8 mouse cellular contexts compared by ENCODE assay signal in genomic region chr10:80398174-80398535, GRCm38 (mm10). TPM values are rescaled to one million over a fixed set of nuclear protein-coding genes. Genes with fewer than 3 reads are reported as not detected.
DNase-seq lines count a peak whose midpoint lies in the region; ATAC-seq and TF ChIP-seq lines count a peak whose summit lies in the region.

No protein-coding gene starts in this region.

- 0% methylated on average over 1 of the region's 1 CpGs for WGBS in kidney, postnatal 0 days
- 0% methylated on average over 1 of the region's 1 CpGs for WGBS in hindbrain, embryonic 16.5 days

- H3K4me1 ChIP-seq in kidney, postnatal 0 days (replicated peaks; ENCODE audit: insufficient read depth, low read length) = peaks cover 14% of the 10 kb centered on the region
- H3K4me1 ChIP-seq in hindbrain, embryonic 16.5 days (ENCODE audit: control insufficient read depth, insufficient read depth, low read depth, low read length) = peaks cover 17% of the 10 kb centered on the region

- TF ChIP-seq POLR2A in myocyte (IDR thresholded peaks at IDR 0.05; ENCODE audit: insufficient read length, low read depth) = no peak

- peak; percentile 38 for DNase-seq in kidney, postnatal 0 days (ENCODE audit: low spot score)
- DNase-seq in kidney, adult 8-10 months = no peak
- peak; percentile 23 for DNase-seq in c-Kit-positive CD71-positive TER-119-positive erythroid progenitor cells, embryonic 14.5 days (ENCODE audit: low spot score)
- DNase-seq in gastrocnemius, adult 8-10 months (ENCODE audit: low spot score in 2 of 2) = no peak
- DNase-seq in spleen, postnatal 36 days (ENCODE audit: low spot score in 2 of 2) = no peak

- H3K4me3 ChIP-seq in kidney, postnatal 0 days (replicated peaks; ENCODE audit: low read depth, low read length) = peak overlapping the region; percentile 75
- H3K4me3 ChIP-seq in hindbrain, embryonic 16.5 days (ENCODE audit: low read length) = peak overlapping the region; percentile 74
- H3K4me3 ChIP-seq in myocyte = peak overlapping the region; percentile 36

- H3K4me2 ChIP-seq in kidney, postnatal 0 days (ENCODE audit: low read length) = peak overlapping the region; percentile 83
- H3K4me2 ChIP-seq in hindbrain, embryonic 16.5 days (ENCODE audit: low read length) = peak overlapping the region; percentile 81
- peak overlapping the region; percentile 79 for H3K4me2 ChIP-seq in myocyte (ENCODE audit: low read depth)

- ATAC-seq in kidney, postnatal 0 days (replicated peaks; ENCODE audit: low FRiP score, low read depth) = no peak
- no peak for ATAC-seq in hindbrain, embryonic 16.5 days
- ATAC-seq in frontal cortex, adult (ENCODE audit: low TSS enrichment) = no peak

- peak overlapping the region; percentile 98 for H3K27ac ChIP-seq in kidney, postnatal 0 days
- peak overlapping the region; percentile 100 for H3K27ac ChIP-seq in hindbrain, embryonic 16.5 days (ENCODE audit: low read depth, low read length)

- H3K9me3 ChIP-seq in kidney, postnatal 0 days (replicated peaks; ENCODE audit: low read length) = no peaks in the 10 kb centered on the region
- H3K9me3 ChIP-seq in hindbrain, embryonic 16.5 days (ENCODE audit: control insufficient read depth, low read length) = no peaks in the 10 kb centered on the region

- H3K36me3 ChIP-seq in kidney, postnatal 0 days (ENCODE audit: insufficient read depth, low read length) = peaks cover 30% of the 10 kb centered on the region
- peaks cover 30% of the 10 kb centered on the region for H3K36me3 ChIP-seq in hindbrain, embryonic 16.5 days (ENCODE audit: control insufficient read depth, insufficient read depth, low read length)
- H3K36me3 ChIP-seq in myocyte (ENCODE audit: control insufficient read depth, insufficient read depth) = peaks cover 19% of the 10 kb centered on the region

- peak overlapping the region; percentile 83 for H3ac ChIP-seq in myocyte (ENCODE audit: control insufficient read depth, insufficient read length)

- peaks cover 37% of the 10 kb centered on the region for H3K79me2 ChIP-seq in myocyte (ENCODE audit: control insufficient read depth, insufficient read depth)

- no peaks in the 10 kb centered on the region for H3K27me3 ChIP-seq in kidney, postnatal 0 days (ENCODE audit: insufficient read depth, low read length)
- H3K27me3 ChIP-seq in hindbrain, embryonic 16.5 days (replicated peaks; ENCODE audit: control insufficient read depth, insufficient read depth, low read length) = no peaks in the 10 kb centered on the region
- no peaks in the 10 kb centered on the region for H3K27me3 ChIP-seq in myocyte (ENCODE audit: control insufficient read depth, insufficient read depth, insufficient read length)

- peak overlapping the region; percentile 91 for H3K9ac ChIP-seq in kidney, postnatal 0 days (ENCODE audit: low read depth, low read length)
- peak overlapping the region; percentile 77 for H3K9ac ChIP-seq in hindbrain, embryonic 16.5 days (ENCODE audit: low read depth, low read length)

- no peak for TF ChIP-seq CTCF in kidney, postnatal 0 days (IDR thresholded peaks at IDR 0.05; ENCODE audit: low read depth)

TF ChIP-seq in myocyte, 11 proteins besides CTCF, POLR2A, EP300 and RAD21:
- no peak for TF ChIP-seq MAX (IDR thresholded peaks at IDR 0.05; ENCODE audit: low read depth)
- TF ChIP-seq CEBPB (IDR thresholded peaks at IDR 0.05; ENCODE audit: insufficient read depth, poor library complexity, severe bottlenecking) = no peak
- TF ChIP-seq TCF3 (IDR thresholded peaks at IDR 0.05; ENCODE audit: insufficient read length, low read depth) = no peak
- no peak for TF ChIP-seq TCF12 (IDR thresholded peaks at IDR 0.05; ENCODE audit: insufficient read depth, poor library complexity, severe bottlenecking)
- no peak for TF ChIP-seq POLR2AphosphoS2 (IDR thresholded peaks at IDR 0.05; ENCODE audit: insufficient read length, low read depth)
- TF ChIP-seq MYOG (IDR thresholded peaks at IDR 0.05; ENCODE audit: control insufficient read depth in 1 of 3, insufficient read depth in 1 of 3, insufficient read length in 2 of 3, low read depth in 2 of 3) = no peak
- no peak for TF ChIP-seq MYOD1 (IDR thresholded peaks at IDR 0.05; ENCODE audit: control insufficient read depth in 1 of 3, insufficient read length in 2 of 3, low read depth in 2 of 3)
- TF ChIP-seq E2F4 (IDR thresholded peaks at IDR 0.05; ENCODE audit: insufficient read depth) = no peak
- no peak for TF ChIP-seq SRF (IDR thresholded peaks at IDR 0.05; ENCODE audit: control insufficient read depth, insufficient read length, low read depth)
- no peak for TF ChIP-seq USF1 (IDR thresholded peaks at IDR 0.05; ENCODE audit: low read depth)
- no peak for TF ChIP-seq REST (IDR thresholded peaks at IDR 0.05; ENCODE audit: insufficient read depth, insufficient read length)

RNA-seq across cellular contexts. Expression of gene Mbd3, which starts 1.2 kb away (rescaled TPM):
- polyA plus RNA-seq in kidney, postnatal 0 days (2015; fragmentation: Nextera tagmentation; extraction: Ambion mirVana) = 163 and 165 TPM in 2 replicates
- polyA plus RNA-seq in hindbrain, embryonic 16.5 days (2015; fragmentation: Nextera tagmentation; extraction: Ambion mirVana) = 196 and 207 TPM in 2 replicates
- polyA plus RNA-seq in myocyte (2012; fragmentation: generic; extraction: Trizol) = 190 TPM
- total RNA-seq in gastrocnemius, adult 8-10 months (2022) = 100 to 1,000 TPM; 120 to 138 (median 131) TPM

RNA-seq across cellular contexts. Expression of gene Uqcr11, which starts 8.5 kb away (rescaled TPM):
- 1,117 and 1,253 TPM in 2 replicates for polyA plus RNA-seq in kidney, postnatal 0 days (2015; fragmentation: Nextera tagmentation; extraction: Ambion mirVana)
- 704 and 759 TPM in 2 replicates for polyA plus RNA-seq in hindbrain, embryonic 16.5 days (2015; fragmentation: Nextera tagmentation; extraction: Ambion mirVana)
- polyA plus RNA-seq in myocyte (2012; fragmentation: generic; extraction: Trizol) = 1,247 TPM
- 100 to 1,000 TPM; 691 to 868 (median 797) TPM for total RNA-seq in gastrocnemius, adult 8-10 months (2022)

RNA-seq across cellular contexts. Expression of gene Mex3d, which starts 10.7 kb away (rescaled TPM):
- polyA plus RNA-seq in kidney, postnatal 0 days (2015; fragmentation: Nextera tagmentation; extraction: Ambion mirVana) = 6.6 and 7.8 TPM in 2 replicates
- polyA plus RNA-seq in hindbrain, embryonic 16.5 days (2015; fragmentation: Nextera tagmentation; extraction: Ambion mirVana) = 9.1 and 9.2 TPM in 2 replicates
- 29.6 TPM for polyA plus RNA-seq in myocyte (2012; fragmentation: generic; extraction: Trizol)
- 1 to 10 TPM; 4.2 to 6.3 (median 4.7) TPM for total RNA-seq in gastrocnemius, adult 8-10 months (2022)

RNA-seq across cellular contexts. Expression of gene Tcf3, which starts 35.3 kb away (rescaled TPM):
- 76.4 and 83.7 TPM in 2 replicates for polyA plus RNA-seq in kidney, postnatal 0 days (2015; fragmentation: Nextera tagmentation; extraction: Ambion mirVana)
- 32.5 and 45.3 TPM in 2 replicates for polyA plus RNA-seq in hindbrain, embryonic 16.5 days (2015; fragmentation: Nextera tagmentation; extraction: Ambion mirVana)
- polyA plus RNA-seq in myocyte (2012; fragmentation: generic; extraction: Trizol) = 67.5 TPM
- 10 to 100 TPM in 3 of 4 experiments, 1 to 10 TPM in 1; 9.9 to 13.1 (median 10.8) TPM for total RNA-seq in gastrocnemius, adult 8-10 months (2022)

RNA-seq across cellular contexts. Expression of gene Plk5, which starts 41.9 kb away (rescaled TPM):
- polyA plus RNA-seq in kidney, postnatal 0 days (2015; fragmentation: Nextera tagmentation; extraction: Ambion mirVana) = 0.51 and 1.0 TPM in 2 replicates
- 9.3 and 11.0 TPM in 2 replicates for polyA plus RNA-seq in hindbrain, embryonic 16.5 days (2015; fragmentation: Nextera tagmentation; extraction: Ambion mirVana)
- 0.05 TPM for polyA plus RNA-seq in myocyte (2012; fragmentation: generic; extraction: Trizol)
- under 1 TPM in 2 of 4 experiments, not detected in 2; 0.27 to 0.36 TPM for total RNA-seq in gastrocnemius, adult 8-10 months (2022)

Comparison
In these comparisons a context has a peak if more than half of its experiments do, and no peak if none do; other contexts are left out.
1. DNase-seq: peak in kidney, postnatal 0 days (single experiment) and c-Kit-positive CD71-positive TER-119-positive erythroid progenitor cells, embryonic 14.5 days (single experiment); none in kidney, adult 8-10 months (0 of 2), gastrocnemius, adult 8-10 months (0 of 2) and spleen, postnatal 36 days (0 of 2).
2. Peak in every context shown above with its lines, with median percentiles within 50 percentile points of each other: H3K4me2 ChIP-seq and H3K4me3 ChIP-seq.